Mouse (Mus musculus) embryo, embryonic 10.5 days (tissue): ENCODE measurements around the gene Maml3.

Experiments used
- DNase-seq: peaks from one replicate; pipeline ENCODE4 v3.0.0-alpha.2; 2015; ENCODE audit warnings: low spot score

Maml3 gene

DNA sequence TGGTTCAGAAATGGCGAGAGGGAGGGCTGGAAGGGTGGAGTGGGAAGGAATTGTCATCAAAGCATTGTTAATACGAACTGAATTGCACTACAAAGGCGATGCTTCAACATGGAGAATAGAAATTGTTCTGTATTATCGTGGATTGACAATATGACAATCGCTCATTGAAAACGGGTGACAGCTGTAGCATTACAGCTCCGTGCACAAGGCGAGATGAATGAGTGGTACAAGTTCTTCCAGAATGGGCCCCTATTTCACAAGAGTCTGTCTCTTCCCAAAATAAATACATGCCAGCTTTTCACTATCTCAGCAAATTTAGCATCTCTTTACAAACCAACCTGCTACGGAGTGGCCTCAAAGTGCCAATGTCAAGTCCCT lies 103.4 kb downstream of the Maml3 start:
- DNase-seq, result no peak

- DNase-seq, result no peak
Observed at GRCm38 (mm10) chr3:52000871-52001517, 103.9 kb downstream of the Maml3 start.

- DNase-seq, result no peak
Observed at GRCm38 (mm10) chr3:51999671-52000437, 105.0 kb downstream of the Maml3 start.

DNA sequence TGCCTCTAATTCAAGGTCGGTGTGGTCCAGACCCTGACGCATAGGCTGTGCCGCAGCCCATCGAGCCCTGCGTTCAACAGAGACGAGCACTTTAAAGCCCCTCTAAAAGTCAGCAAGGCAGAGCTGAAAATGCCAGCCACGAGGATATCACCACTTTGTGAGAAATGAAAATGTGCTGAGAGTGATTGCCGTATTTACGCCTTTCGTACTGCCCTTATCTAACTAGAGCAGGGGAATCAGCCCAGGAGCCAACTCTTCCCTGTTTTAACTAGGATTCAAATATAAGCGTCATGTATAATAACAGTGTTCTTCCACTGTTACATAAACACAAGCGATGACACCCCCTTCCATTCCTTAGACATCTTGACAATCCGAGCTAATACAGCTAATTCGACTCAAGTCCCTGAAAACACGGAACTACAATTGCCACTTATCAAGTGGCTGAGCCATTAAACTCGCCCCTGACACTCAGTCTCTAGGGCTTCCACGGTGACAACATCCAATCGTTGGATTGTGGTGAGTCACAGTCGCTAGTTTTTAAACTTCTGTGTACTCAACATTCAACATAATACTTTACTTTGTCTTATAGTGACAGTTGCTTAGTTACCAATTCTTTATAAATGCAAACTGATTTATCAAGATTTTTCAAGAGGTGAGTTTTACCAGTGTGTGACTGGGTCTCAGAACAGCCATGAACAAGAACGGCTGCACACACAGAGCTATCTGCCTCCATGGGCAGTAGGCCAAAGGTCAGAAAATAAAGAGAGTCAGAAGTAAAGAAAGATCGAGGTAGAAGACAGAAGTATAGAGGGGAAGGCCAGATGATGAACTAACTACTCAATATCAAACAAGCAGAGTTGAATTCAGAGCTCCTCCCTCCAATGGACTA lies 106.1 kb downstream of the Maml3 start:
- no peak for DNase-seq

GRCm38 (mm10) chr3:51997616-51998015 lies 107.3 kb downstream of the Maml3 start:
- no peak for DNase-seq

- DNase-seq, result no peak
Observed at GRCm38 (mm10) chr3:51986507-51986906, 118.4 kb downstream of the Maml3 start.

DNA sequence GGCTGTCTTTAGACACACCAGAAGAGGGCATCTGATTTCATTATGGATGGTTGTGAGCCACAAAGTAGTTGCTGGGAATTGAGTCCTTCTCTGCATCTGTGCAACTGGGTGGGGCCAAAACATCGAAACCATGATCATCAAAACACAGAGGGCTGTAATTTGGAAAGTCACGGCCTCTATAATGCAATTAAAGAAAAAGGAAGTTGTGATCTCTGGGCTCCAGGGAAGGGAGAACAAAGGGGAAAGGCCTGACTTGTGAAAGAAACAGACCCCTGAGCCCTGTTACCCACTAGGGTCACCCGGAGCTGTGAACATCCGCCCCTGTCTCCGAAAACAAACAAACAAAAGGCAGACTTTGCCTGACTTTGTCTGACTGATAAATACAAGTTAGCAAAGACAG lies 123.4 kb downstream of the Maml3 start:
- no peak for DNase-seq

DNA sequence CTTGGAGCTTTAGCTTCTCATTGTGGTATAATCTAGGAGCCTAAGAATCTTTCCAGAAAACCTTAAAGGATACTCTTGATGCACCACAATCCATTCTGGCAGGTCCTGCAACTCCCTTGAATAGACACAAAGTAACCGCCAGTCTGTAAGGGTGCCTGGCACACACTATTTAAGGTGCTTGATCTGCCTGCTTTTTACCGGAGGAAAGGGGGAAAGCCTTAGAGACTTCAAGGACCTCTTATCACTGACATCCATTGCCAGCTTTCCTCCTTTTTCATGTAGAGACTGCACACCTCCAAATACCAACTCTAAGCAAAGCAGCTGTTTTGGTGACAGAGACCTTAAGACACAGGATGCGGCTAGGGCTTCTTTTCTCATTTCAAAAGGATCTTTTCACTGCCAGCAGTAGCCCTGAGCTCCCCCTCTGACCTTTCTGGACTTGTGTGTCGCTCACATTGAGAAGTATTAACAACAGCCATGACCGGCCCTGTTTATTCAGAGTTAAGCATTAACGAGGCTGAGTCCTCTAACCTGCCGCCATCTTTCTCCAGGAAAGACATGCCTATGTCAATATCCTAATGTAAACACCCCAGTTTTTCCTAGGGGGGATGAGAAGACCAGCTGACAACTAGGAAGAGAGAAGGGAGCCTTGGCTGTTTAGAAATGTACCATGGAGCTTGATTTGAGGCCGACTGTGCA lies 127.1 kb downstream of the Maml3 start:
- DNase-seq, result peak; percentile 40

DNA sequence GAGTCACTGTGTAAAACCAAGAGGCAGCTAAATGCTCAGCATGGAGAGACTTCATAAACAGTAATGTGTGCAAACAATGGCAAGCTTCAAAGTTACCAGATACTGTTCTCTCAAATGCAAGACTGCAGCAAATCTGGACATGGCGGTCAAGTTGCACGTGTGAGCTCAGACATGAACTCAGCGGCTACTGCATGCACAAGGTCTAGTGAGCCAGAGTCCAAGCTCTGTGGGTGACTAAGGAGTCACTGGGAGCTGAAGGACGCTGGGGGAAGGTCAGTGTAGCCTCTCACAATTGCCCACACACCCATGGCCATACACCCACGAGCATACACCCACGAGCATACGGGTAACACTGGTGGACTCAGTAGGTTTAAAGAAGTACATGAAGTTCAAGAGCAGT lies 130.3 kb downstream of the Maml3 start:
- no peak for DNase-seq

- no peak for DNase-seq
Observed at GRCm38 (mm10) chr3:51974153-51974552, 130.7 kb downstream of the Maml3 start.

GRCm38 (mm10) chr3:51972576-51972975 lies 132.3 kb downstream of the Maml3 start:
- DNase-seq, result no peak

DNA sequence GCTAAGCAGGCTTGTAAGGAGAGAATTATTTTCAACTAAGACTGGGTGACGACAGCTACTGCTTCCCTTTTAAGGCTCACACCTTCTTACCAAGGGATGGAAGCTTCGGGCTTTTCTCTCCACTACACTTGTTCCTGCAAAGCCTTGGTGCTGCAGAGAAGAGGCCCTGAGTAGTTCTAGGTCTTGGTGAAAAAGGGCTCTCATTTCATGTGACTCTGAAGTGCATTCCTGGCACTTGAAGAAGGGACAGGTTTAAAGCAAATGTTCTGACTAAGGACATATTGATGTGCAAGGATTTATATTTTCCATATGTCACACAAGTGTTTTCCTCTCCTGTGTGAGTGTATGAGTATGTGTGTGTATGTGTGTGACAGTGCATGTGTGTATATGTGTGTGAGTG lies 134.4 kb downstream of the Maml3 start:
- no peak for DNase-seq

- no peak for DNase-seq
Observed at GRCm38 (mm10) chr3:51969451-51969850, 135.4 kb downstream of the Maml3 start.

- DNase-seq, result no peak
Observed at GRCm38 (mm10) chr3:51965841-51966240, 139.0 kb downstream of the Maml3 start.

DNA sequence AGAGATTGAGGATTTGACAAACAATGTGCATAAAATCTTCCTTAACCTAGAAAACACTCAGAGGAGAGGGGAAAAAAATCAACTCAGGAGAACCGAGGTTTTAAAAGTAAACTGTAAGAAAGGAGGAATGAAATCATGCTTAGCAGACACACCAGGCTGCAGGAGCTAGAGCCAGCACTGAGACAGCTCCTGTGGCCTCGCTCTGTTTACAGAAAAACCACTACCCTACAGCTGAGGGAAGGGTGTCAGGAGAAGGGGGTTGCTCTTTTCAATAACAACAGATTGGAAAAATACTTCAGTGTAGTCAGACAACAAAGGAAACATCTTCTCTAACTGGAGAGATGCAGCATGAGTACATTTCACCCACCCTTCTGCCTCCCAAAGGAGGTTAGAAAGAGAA lies 139.4 kb downstream of the Maml3 start:
- no peak for DNase-seq

DNA sequence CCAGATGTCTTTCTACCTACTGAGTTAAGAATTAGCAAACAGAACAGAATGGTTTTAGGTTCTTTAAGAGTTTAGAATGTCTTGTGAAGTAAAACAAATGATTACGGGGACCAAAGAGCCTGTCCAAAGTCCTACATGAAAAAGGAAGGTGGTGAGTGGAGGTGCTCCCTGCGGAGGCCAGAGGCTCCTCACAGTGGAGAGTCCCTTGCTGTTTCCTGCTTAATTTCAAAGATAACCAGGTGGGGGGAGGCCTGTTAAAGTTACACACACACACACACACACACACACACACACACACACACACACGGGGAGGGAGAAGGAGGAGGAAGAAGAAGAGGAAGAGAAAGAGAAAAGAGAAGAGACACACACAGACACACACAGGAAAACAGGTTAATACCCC lies 139.9 kb downstream of the Maml3 start:
- DNase-seq, result no peak

DNA sequence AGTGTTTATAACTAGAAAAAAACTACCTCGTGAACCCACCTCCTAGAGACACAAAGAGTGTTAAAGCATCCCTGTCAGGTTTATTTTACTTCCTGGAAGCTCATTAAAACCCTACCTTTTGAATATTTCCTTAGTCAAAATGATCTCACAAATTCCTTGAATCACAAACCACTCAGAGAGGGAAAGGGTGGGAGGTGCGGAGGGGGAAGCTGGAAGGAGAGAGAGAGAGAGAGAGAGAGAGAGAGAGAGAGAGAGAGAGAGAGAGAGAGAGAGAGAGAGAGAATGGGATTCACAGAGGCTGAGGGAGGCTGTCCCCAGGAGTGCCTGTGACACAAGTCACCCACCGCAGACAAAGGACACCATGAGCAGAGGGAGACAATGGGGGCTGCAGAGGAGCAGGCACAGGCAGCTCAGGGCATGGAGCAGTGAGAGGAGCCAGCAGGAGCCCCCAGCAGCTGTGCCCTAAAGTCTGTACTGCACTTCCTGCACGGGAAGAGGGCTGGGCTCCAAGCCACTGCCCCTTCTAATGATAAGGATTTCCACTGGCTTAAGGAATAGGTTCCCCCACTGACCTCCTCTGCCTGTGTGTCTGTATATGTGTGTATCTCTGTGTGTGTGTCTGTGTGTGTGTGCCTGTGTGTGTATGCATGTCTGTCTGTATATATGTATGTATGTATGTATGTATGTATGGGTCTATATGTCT lies 140.8 kb downstream of the Maml3 start:
- DNase-seq, result peak; percentile 62

DNA sequence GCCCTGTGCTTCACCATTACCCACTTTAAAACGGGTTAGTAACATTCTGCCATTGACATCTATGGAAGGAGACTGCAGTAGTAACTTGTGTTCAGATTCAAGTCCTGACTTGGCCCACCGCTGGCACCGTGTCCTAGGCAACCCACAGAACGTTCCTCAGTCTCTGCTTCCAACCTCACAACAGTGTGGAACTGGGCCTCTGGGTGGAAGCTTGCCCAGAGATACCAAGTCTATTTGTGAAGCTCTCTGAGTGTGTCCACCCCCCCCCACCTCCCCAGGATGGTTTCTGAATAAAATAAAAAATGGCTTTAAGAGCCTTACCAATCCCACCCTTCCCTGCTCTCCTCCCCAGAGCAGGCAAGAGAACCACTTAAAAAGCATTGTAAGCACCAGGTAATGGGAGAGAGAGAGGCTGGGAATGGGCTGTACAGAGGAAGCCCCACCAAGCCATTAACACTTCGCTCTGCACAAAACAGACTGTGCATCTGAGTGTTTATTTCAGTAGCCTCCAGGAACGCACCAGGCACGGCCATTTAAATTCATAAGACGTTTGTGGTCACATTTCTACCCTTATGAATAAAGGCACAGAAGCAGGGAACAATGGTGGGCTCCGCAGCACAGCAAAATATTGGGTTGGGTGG lies 141.6 kb downstream of the Maml3 start:
- DNase-seq, result no peak

DNA sequence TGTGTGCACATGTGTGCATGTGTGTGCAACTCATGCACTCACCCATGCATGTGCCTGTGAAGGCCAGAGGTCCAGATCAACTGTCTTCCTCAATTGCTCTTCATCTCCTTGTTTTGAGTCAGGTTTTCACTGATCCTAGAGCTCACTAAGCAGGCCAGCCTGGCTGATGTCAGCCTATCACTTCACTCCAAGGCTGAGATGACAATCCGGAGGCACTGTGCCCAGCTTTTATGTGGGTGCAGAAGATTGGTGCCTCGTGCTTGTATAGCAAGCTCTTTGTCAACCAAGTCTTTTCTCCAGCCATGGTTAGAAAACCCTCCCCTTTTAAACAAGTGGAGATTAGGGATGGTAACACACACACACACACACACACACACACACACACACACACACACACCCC lies 146.1 kb downstream of the Maml3 start:
- no peak for DNase-seq

DNA sequence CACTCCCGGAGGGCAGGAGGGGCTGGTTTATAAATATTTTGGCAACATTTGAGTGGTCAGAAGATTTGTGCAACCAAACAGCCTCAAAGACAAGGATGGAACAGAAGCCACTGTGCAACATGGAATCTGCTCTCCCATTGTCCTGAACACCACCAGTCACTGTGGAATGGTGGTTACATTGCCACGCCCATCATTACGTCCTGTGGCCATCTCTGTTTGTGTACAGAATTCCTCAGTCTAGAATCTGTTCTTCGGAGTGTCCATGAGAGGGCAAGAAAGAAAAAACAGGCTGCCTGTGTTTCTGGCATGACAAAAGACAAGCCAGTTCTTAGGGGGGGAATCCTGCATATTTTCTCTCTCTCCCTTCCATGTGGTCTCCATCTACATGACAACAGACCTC lies 150.4 kb downstream of the Maml3 start:
- no peak for DNase-seq

- DNase-seq, result no peak
Observed at GRCm38 (mm10) chr3:51953927-51954326, 150.9 kb downstream of the Maml3 start.
